9 mouse cellular contexts compared by ENCODE assay signal in genomic region chr5:148608178-148608577, GRCm38 (mm10). TPM values are rescaled to one million over a fixed set of nuclear protein-coding genes. Genes with fewer than 3 reads are reported as not detected.
DNase-seq lines count a peak whose midpoint lies in the region; ATAC-seq and TF ChIP-seq lines count a peak whose summit lies in the region.
"Had no signal": no experiment of that assay in that cellular context is flagged by ENCODE, and none has a peak within 500 bp of the region (broad histone marks: within the 10 kb centered on the region; RNA-seq: fewer than 3 reads in every experiment).

No protein-coding gene starts in this region.

- H3K4me2 ChIP-seq in heart, embryonic 11.5 days, result peak overlapping the region; percentile 12; the same call in 1 of the 2 replicates
- H3K4me2 ChIP-seq in stomach, postnatal 0 days (replicated peaks; ENCODE audit: low read depth), result no peak overlapping the region

- intact Hi-C loops in left cerebral cortex, postnatal 14 days (cut with DNase I), result no loop called here

- H3K27me3 ChIP-seq in heart, embryonic 11.5 days (ENCODE audit: control insufficient read depth, insufficient read depth, low read length), result no peaks in the 10 kb centered on the region
- no peaks in the 10 kb centered on the region for H3K27me3 ChIP-seq in stomach, postnatal 0 days (ENCODE audit: control insufficient read depth, insufficient read depth, low read length)

- H3K4me1 ChIP-seq in heart, embryonic 11.5 days (ENCODE audit: control insufficient read depth, insufficient read depth, low read length), result peaks cover 8% of the 10 kb centered on the region
- no peaks in the 10 kb centered on the region for H3K4me1 ChIP-seq in stomach, postnatal 0 days (replicated peaks; ENCODE audit: control insufficient read depth, insufficient read depth)

- peak; percentile 59; the same call in 1 of the 2 replicates for ATAC-seq in heart, embryonic 11.5 days (replicated peaks; ENCODE audit: insufficient number of reproducible peaks, low FRiP score, low TSS enrichment)
- peak; percentile 85 for ATAC-seq in stomach, postnatal 0 days (ENCODE audit: low FRiP score, low TSS enrichment)
- no peak for ATAC-seq in cerebellum, adult (ENCODE audit: insufficient number of reproducible peaks, low FRiP score, low TSS enrichment)

- TF ChIP-seq CTCF in stomach, postnatal 0 days (IDR thresholded peaks at IDR 0.05; ENCODE audit: low read depth), result no peak

- no peak overlapping the region for H3K4me3 ChIP-seq in heart, embryonic 11.5 days (ENCODE audit: low read depth, low read length)
- no peak overlapping the region for H3K4me3 ChIP-seq in stomach, postnatal 0 days (ENCODE audit: low read depth, low read length)
- H3K4me3 ChIP-seq: erythroblast, embryonic 14.5 days had no signal

- DNase-seq in adrenal gland, adult 8-10 months, result peak; percentile 8
- no peak for DNase-seq in adrenal gland, postnatal 4 days (ENCODE audit: low spot score in 2 of 2)
- peak; percentile 51 for DNase-seq in adrenal gland, postnatal 10 days
- DNase-seq in kidney, postnatal 36 days, result peak; percentile 45 to 65
- DNase-seq in stomach, postnatal 0 days (ENCODE audit: low spot score), result peak; percentile 43
- DNase-seq in left cerebral cortex, postnatal 14 days (ENCODE audit: low spot score in 2 of 2), result no peak

- TF ChIP-seq EP300 in stomach, postnatal 0 days (optimal IDR thresholded peaks at IDR 0.05), result no peak

- H3K9ac ChIP-seq in heart, embryonic 11.5 days (ENCODE audit: low read depth, low read length), result no peak overlapping the region
- H3K9ac ChIP-seq in stomach, postnatal 0 days (ENCODE audit: low read length), result no peak overlapping the region

- WGBS in heart, embryonic 11.5 days (ENCODE audit: insufficient replicate concordance), result 22% methylated on average over 9 of the region's 9 CpGs
- 16% methylated on average over 9 of the region's 9 CpGs for WGBS in stomach, postnatal 0 days

- H3K9me3 ChIP-seq in heart, embryonic 11.5 days (replicated peaks; ENCODE audit: control insufficient read depth, low read length), result no peaks in the 10 kb centered on the region
- no peaks in the 10 kb centered on the region for H3K9me3 ChIP-seq in stomach, postnatal 0 days (ENCODE audit: control insufficient read depth, low read length)

- H3K27ac ChIP-seq in heart, embryonic 11.5 days (ENCODE audit: low read depth, low read length), result no peak overlapping the region
- H3K27ac ChIP-seq in stomach, postnatal 0 days (replicated peaks), result 0 out of 2 replicates have a peak overlapping the region, but pooled peaks have one; percentile 49

- H3K36me3 ChIP-seq in heart, embryonic 11.5 days (ENCODE audit: control insufficient read depth, insufficient read depth, low read length), result no peaks in the 10 kb centered on the region
- no peaks in the 10 kb centered on the region for H3K36me3 ChIP-seq in stomach, postnatal 0 days (ENCODE audit: control insufficient read depth, insufficient read depth, low read length)

RNA-seq across cellular contexts. Expression of gene Ubl3, which starts 55.6 kb away (rescaled TPM):
- 100 to 1,000 TPM; 150 to 176 (median 164) TPM for total RNA-seq in adrenal gland, adult 8-10 months (2022)
- 100 to 1,000 TPM; 130 to 131 TPM for total RNA-seq in adrenal gland, postnatal 4 days (2021)
- total RNA-seq in adrenal gland, postnatal 10 days (2021), result 100 to 1,000 TPM; 109 to 119 TPM
- 57.1 and 59.1 TPM in 2 replicates for polyA plus RNA-seq in heart, embryonic 11.5 days (2014; fragmentation: Nextera tagmentation; extraction: Ambion mirVana)
- 117 and 123 TPM in 2 replicates for polyA plus RNA-seq in stomach, postnatal 0 days (2015; fragmentation: Nextera tagmentation; extraction: Ambion mirVana)
- total RNA-seq in left cerebral cortex, postnatal 14 days (2021), result 100 to 1,000 TPM; 177 to 179 TPM

Comparison
In these comparisons a context has a peak if more than half of its experiments do, and no peak if none do; other contexts are left out.
1. DNase-seq: peak in adrenal gland, adult 8-10 months (single experiment), adrenal gland, postnatal 10 days (single experiment), kidney, postnatal 36 days (2 of 2) and stomach, postnatal 0 days (single experiment); none in adrenal gland, postnatal 4 days (0 of 2) and left cerebral cortex, postnatal 14 days (0 of 2).